Mouse (Mus musculus) MEL (cell line): ENCODE results near the gene Bglap2.
"Not testable (repeated sequence)": the region's sequence is repeated elsewhere in the genome, so short reads cannot be mapped to it uniquely, and the experiment has no call there.

Experiments used
- CHD2 ChIP-seq: IDR thresholded peaks from 2 replicates; pipeline ENCODE4 v1.6.1; 2011; ENCODE audit warnings: low read length, improper control_type of control experiment
- CTCF ChIP-seq, 3 experiments: IDR thresholded peaks in 2 of 3; conservative IDR thresholded peaks in 1 of 3; 2 replicates each; pipeline ENCODE4 v1.5.1; 2011 to 2012; ENCODE audit warnings: low read length in 3 of 3, low read depth in 2 of 3, mild to moderate bottlenecking in 2 of 3, improper control_type of control experiment in 1 of 3, inconsistent platforms in 1 of 3, mixed read lengths in 1 of 3, moderate library complexity in 1 of 3; ENCODE audit not compliant: control insufficient read depth in 1 of 3, insufficient read depth in 1 of 3, poor library complexity in 1 of 3, severe bottlenecking in 1 of 3
- MAX ChIP-seq: IDR thresholded peaks from 2 replicates; pipeline ENCODE4 v1.6.1; 2011; ENCODE audit warnings: low read length, improper control_type of control experiment
- MYC ChIP-seq: IDR thresholded peaks from 2 replicates; pipeline ENCODE4 v1.6.1; 2011; ENCODE audit warnings: low read depth, mild to moderate bottlenecking, low read length, improper control_type of control experiment, moderate library complexity
- NELFE ChIP-seq: IDR thresholded peaks from 2 replicates; pipeline ENCODE4 v1.6.1; 2011; ENCODE audit warnings: low read depth, low read length, improper control_type of control experiment
- RAD21 ChIP-seq: IDR thresholded peaks from 2 replicates; pipeline ENCODE4 v1.6.1; 2011; ENCODE audit warnings: mild to moderate bottlenecking, low read depth, low read length, improper control_type of control experiment
- ZC3H11A ChIP-seq: IDR thresholded peaks from 2 replicates; pipeline ENCODE4 v1.6.1; 2012; ENCODE audit warnings: low read depth, mild to moderate bottlenecking, inconsistent platforms, low read length, improper control_type of control experiment

DNA sequence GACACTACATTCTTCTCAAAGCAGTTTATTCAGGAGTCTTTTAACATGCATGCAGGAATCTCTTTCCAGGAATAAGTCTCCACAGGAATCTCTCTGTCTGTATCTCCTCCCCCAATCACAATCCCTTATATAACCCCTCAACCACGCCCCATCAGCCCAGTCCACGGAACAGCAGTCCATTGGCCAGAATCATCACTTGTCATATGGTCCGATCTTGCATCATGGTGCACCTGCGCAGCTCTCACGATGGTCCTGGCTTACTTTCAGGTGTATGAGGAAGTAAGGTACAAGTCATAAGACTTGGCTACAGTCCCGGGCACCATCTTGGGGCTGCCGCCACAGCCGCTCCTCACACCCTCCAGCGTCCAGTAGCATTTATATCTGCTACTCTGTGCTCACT lies 5.9 kb downstream of the Bglap2 start, which contains the start of gene Bglap3:
- not testable (repeated sequence) for TF ChIP-seq ZC3H11A; MAX; CHD2; NELFE; MYC; CTCF (IDR thresholded peaks at IDR 0.05 in 2 of 3, conservative IDR thresholded peaks at IDR 0.05 in 1 of 3; ENCODE audit: control insufficient read depth in 1 of 3, insufficient read depth in 1 of 3, low read depth in 2 of 3, low read length in 3 of 3, poor library complexity in 1 of 3, severe bottlenecking in 1 of 3); RAD21
